Mouse (Mus musculus) regulatory T cell (primary cell): ENCODE measurements around the gene Xrcc6.

Experiments used
- in situ Hi-C: fragments of 300-600 bp; cut with MboI, MseI; formaldehyde crosslinking; loops from one replicate; pipeline ENCODE4 v1.15.1; 2025; ENCODE audit warnings: high pct_unique_total_duplicates

Gene Xrcc6

DNA sequence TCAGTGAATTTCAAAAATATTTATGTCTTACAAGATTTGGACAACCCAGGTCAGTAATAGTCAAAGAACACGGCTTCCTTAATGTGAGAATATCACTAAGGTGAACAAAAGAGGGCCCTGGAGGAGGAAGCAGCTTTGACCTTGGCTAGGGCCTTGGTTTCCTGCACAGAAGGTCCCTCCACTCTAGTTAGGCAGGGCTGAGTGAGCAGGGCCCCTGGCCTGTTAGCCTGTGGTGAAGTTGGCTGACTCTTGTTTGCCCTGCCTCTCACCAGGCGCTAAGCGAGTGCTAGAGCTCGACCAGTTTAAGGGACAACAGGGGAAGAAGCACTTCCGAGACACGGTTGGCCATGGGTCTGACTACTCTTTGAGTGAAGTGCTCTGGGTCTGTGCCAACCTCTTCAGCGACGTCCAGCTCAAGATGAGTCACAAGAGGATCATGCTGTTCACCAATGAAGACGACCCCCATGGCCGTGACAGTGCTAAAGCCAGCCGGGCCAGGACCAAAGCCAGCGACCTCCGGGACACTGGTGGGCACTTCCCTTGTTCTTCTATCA, 35.0 kb downstream of the Xrcc6 start:
- in situ Hi-C loops: no loop called here

DNA sequence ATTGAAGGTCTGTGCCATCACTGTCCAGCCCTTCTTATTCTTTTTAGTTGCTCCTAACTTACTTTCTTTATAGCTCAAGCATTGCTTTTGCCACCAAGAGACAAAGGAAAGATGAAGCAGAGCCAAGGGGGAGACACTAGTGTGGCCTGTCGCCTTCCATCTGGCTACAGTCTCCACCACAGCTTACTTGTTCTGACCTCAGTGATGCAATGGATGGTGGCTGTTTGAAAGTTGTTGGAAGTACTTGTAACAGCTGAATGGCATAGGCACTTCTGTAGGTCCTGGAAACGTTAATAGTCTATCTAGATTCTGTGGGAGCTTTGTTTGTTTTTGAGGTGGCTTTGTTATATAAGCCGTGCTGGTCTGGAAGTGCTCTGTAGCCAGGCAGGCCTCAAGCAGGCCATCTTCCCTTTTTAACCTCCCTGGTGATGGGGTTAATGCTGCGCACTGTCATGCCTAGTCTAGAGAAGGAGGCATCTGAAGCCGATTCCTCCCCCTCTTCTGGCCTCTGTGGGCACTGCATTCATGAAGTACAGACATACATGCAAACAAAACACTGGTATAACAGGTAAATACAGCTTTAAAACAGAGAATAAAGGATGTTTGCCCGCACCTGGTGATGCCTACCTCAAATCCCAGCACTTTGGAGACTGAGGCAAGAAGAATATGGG, 36.5 kb downstream of the Xrcc6 start:
- in situ Hi-C loops: no loop called here

- in situ Hi-C loops: no loop called here
Observed at GRCm38 (mm10) chr15:82027276-82027675, 39.6 kb downstream of the Xrcc6 start.

- in situ Hi-C loops: no loop called here
Observed at GRCm38 (mm10) chr15:82027726-82028125, 40.1 kb downstream of the Xrcc6 start.

GRCm38 (mm10) chr15:82032386-82032785, 44.8 kb downstream of the Xrcc6 start:
- in situ Hi-C loops: no loop called here

- in situ Hi-C loops: no loop called here
Observed at GRCm38 (mm10) chr15:82033762-82034161, 46.1 kb downstream of the Xrcc6 start, which contains the start of gene Desi1. Gene Desi1, minus strand, starts transcription at chr15:82033862.

DNA sequence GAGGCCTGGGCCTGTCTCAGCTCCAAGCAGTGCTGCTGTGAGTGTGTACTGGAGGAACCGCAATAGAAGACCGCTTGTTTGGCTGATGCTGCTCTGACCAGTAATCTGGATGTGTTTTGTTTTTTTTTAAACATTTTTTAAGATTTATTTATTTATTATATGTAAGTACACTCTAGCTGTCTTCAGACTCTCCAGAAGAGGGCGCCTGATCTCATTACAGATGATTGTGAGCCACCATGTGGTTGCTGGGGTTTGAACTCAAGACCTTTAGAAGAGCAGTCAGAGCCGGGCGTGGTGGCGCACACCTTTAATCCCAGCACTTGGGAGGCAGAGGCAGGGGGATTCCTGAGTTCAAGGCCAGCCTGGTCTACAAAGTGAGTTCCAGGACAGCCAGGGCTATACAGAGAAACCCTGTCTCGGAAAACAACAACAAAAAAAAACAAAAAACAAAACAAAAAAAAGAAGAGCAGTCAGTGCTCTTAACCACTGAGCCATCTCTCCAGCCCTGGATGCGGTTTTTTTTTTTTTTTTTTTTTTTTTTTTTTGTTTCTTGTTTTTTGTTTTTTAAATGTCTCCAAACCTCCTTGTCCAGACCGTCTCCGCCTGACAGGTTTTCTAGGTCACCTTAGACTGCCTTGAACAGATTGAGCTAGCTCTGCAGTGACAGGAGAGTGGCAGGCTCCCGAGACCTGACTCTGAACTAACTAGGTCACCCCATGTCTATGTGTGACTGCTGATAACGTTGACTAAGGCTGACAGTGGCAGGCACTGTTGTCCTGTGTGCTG, 48.5 kb downstream of the Xrcc6 start:
- in situ Hi-C loops: no loop called here

DNA sequence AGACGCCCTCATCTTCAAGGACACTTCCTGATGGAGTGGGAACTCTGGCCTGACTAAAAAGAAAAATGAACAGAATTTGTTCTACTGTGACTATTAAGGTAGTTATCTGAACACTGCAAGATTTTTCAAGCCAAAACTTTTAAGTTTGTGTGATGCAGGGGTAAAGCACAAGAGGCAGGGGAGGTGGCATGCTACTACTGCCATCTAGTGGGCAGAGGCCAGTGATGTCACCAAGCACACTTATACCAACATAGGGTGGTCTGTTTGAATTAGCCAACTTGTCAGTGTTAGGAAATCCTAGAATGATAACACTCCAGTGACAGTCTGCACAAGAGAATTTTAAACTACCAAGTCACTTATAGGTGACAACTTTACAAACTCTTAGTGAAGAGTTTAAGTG, 53.0 kb downstream of the Xrcc6 start:
- in situ Hi-C loops: no loop called here

GRCm38 (mm10) chr15:82044166-82044784, 56.6 kb downstream of the Xrcc6 start:
- in situ Hi-C loops: no loop called here

DNA sequence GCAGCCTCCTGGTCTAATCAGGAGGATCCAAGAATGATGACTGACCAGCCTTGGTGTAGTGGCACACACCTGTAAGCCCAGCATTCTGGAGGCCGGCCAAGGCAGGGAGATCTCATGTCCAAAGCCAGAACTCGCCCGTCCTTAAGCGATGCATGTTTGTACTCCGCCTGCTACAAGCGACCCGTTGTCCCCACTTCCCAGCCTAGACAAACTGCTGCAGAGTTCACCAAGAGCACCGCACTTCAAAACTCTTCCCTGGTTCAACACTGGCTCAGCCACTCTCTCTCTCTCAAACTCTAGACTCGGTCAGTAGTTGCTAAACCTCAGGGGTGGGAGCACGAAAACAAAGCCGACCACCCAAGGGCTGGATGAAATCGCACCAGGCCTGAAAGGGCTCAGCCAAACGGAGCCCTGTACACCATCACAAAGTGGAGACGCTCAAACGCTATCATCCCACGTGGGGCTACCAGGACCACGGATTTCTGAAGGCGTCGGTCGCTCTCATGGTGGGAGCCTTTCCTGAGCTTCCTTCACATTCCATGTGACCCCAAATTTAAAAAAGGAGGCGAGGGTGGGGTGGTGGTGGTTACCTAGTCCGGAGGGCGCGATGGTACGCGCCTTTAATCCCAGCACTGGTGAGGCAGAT, 58.7 kb downstream of the Xrcc6 start:
- in situ Hi-C loops: loop anchor here (5.0 kb wide), 1 partner anchor 96 kb away; no protein-coding TSS in a partner anchor

DNA sequence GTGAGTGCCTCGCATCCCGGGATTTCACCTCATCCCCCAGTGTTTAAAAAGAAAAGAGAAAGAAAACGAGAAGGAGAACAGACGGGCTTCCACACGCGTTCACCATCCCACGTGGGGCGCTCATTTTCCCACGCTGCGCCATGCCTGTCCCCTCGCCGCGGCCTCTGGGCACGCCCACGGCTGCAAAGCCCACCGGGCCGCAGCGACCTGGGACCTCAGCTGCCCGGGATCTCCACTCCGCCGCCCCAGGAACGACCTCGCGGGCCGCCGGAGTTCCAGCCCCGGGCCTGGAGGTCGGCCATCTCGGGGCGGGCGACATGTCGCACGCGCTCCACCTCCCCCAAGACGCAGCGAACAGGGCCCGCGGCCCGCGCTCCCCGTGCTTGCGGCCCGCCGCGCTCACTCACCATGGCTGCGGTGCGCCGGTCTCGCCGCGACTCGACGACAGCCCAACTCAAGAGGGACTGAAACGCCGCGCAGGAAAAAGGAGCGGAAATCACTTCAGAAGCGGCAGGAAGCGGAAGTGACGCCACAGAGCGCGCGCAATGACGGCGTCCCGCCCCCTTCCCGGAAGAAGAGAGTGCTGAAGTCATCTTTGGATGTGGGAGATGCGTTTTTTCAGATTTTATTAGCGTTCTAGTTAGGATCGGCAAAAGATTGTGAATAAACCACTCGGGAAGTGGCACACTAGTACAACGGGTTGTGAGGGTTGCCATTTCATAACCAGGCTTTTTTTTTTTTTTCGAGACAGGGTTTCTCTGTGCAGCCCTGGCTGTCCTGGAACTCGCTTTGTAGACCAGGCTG, 59.6 kb downstream of the Xrcc6 start, which contains the start of gene Snu13:
Gene Snu13 (minus strand): TSS at position 519 of the 804 bp plus-strand sequence.
- in situ Hi-C loops: loop anchor here (5.0 kb wide), 1 partner anchor 95 kb away; no protein-coding TSS in a partner anchor

DNA sequence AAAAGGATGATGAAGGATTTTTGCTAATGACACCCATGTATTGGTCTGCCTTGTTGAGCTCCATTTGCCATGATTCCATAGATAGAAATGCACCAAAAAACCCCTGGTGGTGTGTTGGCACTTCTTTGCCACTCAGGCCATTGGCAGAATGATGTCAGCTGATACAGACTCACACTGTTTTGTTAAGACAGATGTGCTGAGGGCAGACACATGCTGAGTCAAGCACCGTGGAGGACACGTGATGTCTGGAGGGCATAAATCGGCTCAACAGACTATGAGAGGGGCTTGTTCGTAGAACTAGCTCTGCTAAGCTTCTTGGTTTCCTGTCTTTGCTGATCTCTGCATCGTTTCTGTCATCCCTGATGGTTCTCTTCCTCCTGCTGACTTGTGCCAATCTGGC, 64.9 kb downstream of the Xrcc6 start:
- in situ Hi-C loops: no loop called here

DNA sequence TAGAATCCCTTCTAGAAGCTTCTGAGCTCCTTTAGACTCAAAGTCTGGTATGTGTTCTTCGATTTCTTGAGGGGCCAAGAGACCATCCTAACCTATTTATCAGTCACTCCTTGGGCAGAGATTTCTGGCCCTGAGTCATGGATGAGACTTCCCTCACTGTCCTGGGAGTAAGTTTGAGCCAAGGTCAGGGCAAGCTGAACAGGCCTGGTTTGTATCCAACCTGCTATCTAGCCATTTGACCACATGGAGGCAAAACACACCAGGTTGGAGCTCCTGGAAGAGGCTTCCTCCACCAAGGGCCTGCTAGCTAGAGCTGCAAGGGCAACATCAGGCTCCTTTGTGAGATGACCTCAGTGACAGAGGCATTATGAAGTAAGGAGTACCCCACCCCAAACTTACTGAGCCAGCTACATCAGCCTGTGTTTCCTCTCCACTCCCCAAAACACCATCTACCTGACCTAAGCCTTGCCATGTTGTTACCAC, 71.1 kb downstream of the Xrcc6 start, which contains the start of gene 4930407I10Rik:
Gene 4930407I10Rik (plus strand): TSS at position 433 of the 483 bp plus-strand sequence.
- in situ Hi-C loops: no loop called here

- in situ Hi-C loops: loop anchor here (5.0 kb wide), 1 partner anchor 163 kb away; no protein-coding TSS in a partner anchor
Observed at GRCm38 (mm10) chr15:82063909-82064308, 76.3 kb downstream of the Xrcc6 start.

DNA sequence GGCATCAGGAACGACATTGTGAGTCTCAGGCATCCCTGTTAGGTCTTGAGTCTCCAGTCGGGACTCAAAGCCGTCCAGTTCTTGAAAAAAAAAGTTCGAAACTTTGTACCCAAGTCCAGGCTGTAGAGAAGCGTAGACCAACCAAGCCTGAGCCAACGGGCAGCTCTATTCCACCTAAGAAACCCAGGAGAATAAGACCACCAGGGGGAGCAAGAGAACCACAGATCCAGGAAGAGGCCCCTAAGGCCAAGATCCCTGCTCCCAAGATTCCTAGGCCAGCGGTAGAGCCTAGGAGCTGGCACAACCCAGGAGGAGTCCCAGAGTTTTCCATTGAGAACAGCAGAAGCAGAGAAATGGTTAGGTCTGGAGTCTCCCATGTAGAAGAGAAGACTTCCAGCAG, 77.9 kb downstream of the Xrcc6 start:
- in situ Hi-C loops: no loop called here

DNA sequence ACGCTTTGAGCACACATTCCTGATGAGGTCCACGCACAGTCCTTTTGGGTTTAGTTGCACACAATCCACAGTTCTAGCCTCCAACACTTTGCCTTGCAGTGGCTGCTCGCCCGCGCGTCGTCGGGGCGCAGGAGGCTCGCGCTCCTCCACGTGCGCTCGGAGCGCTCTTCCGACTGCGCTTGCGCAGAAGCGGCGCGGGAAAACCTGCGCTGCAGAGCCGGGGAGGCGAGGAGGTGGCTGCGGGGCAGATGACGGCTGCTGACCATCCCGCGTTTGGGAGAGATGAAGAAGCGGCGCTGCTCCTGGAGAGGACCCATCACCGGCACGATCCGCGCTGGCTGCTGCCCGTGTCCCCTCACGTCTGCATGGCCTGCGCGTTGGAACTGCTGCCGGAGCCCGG, 82.3 kb downstream of the Xrcc6 start, which contains the start of gene Mei1:
Gene Mei1 (plus strand): TSS at position 99 of the 400 bp plus-strand sequence.
- in situ Hi-C loops: no loop called here

DNA sequence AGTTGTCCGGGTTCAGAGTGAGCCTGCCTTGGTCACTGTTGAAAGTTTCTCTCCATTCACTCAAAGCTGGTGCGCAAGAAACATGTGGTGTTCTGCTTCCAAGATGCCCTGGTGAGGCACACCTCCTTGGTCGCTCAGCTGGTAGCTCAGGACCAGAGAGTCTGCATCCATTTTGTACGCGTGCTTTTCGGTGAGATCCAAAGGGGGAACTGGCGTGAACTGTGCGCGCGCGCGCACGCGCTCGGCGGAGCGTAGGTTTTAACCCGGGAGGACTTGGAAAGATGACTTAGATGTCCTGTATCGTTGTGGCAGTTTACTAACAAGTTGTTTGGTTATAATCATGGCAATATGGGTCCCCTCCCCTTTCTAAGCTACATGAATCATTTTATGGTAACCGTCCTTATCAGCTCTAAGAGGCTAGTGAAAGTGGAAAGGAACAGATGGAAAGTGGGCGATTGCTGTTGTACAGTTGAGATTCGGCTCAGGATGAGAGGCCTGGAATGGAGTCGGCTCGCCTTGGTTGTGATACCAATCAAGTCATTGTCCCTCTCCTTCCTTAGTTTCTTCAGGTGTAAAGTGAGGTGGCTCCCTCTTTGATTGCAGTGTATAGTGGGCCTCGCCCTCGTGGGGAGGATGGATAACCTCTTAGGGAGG, 84.3 kb downstream of the Xrcc6 start:
- in situ Hi-C loops: no loop called here

GRCm38 (mm10) chr15:82073490-82073889, 85.9 kb downstream of the Xrcc6 start:
- in situ Hi-C loops: no loop called here

DNA sequence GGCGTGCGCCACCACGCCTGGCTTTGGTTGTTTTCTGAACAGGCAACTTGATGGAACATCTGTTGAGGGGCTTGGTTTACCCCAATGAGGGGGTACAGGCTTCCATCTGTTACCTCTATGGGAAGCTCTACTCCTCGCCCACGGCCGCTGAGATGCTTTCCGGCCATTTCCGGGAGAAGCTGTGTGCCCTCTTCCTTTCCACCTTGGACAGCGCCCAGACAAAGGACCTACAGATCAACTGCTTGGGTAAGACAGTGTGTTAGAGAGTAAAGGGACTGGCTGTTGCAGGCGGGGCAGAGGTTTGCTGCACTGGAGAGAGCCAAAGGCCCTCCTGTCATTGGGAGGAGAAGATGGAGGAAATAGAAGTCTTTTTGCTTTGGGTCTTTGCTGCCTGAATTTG, 92.2 kb downstream of the Xrcc6 start:
- in situ Hi-C loops: no loop called here

DNA sequence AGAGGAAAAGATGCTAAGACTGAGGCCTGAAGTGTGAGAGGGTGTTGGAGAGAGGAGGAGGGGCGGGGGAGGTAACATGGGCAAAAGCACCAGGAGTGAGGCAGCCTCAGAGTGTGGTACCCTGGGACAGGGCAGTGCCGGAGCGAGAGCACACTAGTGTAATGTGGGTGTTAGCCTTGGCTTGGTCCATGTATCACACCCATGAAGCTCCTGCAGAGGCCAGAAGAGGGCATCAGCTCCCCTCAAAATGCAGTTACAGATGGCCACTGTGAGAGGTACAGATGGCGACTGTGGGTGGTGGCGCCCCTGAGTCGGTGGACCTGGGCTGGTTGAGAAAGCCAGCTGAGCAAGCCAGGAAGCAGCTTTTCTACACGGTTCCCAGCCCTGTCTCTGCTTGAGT, 93.5 kb downstream of the Xrcc6 start:
- in situ Hi-C loops: no loop called here
